ENCODE assay signal across 12 mouse cellular contexts in the genomic region with DNA sequence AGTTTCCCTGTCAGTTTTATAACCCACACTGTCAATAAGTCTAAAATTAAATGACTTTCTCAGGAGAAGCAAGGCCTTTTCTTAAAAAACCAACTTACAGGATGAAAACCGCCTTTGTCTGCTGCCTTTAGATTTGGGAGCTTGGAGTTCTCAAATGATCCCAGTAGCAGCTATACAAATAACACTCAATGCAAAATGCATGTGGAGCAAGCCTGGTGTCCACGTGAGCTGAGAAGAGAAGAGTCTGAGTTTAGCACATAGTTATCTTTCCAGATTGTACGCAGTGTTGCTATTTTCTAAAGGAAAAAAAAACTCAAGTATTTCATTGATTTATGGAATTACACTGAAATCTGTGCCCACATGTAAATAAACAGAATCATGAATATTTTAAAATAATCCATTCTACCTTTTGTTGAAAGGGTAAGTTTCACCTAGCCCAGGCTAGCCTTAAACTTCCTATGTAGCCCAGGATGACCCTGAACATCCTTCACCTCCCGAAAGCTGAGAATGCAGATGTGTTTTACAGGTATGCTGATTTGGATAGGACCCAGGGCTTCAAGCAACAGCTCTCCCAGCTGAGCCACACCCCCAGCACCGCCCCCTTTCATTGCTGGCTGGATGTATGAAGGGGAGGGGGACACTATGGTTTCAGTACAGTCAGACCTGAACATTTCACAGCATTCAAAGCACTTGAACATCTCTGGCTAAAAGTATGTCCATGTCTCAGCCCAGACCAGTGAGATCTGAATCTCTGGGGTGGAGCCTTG.
"Had no signal": no experiment of that assay in that cellular context is flagged by ENCODE, and none has a peak within 500 bp of the region (broad histone marks: within the 10 kb centered on the region; RNA-seq: fewer than 3 reads in every experiment).

No protein-coding gene starts in this region.

- ATAC-seq: intestine, postnatal 0 days; liver, postnatal 0 days; lung, postnatal 0 days; midbrain, embryonic 13.5 days; midbrain, embryonic 16.5 days had no signal

- DNase-seq: kidney, adult 2 months; kidney, postnatal 25 days; layer of hippocampus, adult 9-11 months; left cerebral cortex, postnatal 4 days; liver, postnatal 0 days; lung, embryonic 14.5 days; thymus, adult 18-20 months; thymus, postnatal 25 days had no signal
